Mouse (Mus musculus) thymus, postnatal 10 days (tissue): ENCODE results near the gene Gm10639.
"Not testable (repeated sequence)": the region's sequence is repeated elsewhere in the genome, so short reads cannot be mapped to it uniquely, and the experiment has no call there.

Experiments used
- DNase-seq, 2 experiments: peaks; one replicate each; pipeline ENCODE4 v3.0.0; 2021; ENCODE audit warnings: low spot score in 2 of 2

Gm10639 gene

GRCm38 (mm10) chr9:78289723-78290122, at the start of gene Gm10639:
Gene Gm10639 (plus strand): TSS chr9:78289923.
- not testable (repeated sequence) for DNase-seq

GRCm38 (mm10) chr9:78255683-78256470, 33.8 kb upstream of the Gm10639 start:
- DNase-seq, result not testable (repeated sequence)

- DNase-seq, result not testable (repeated sequence)
Observed at GRCm38 (mm10) chr9:78256914-78257313, 32.8 kb upstream of the Gm10639 start, which contains the start of gene Gm3776. Gene Gm3776 (plus strand): TSS chr9:78257129.

- DNase-seq, result peak; percentile 3 to 45
Observed at GRCm38 (mm10) chr9:78259688-78260087, 30.0 kb upstream of the Gm10639 start.

GRCm38 (mm10) chr9:78270945-78271344, 18.8 kb upstream of the Gm10639 start:
- DNase-seq, result not testable (repeated sequence)

GRCm38 (mm10) chr9:78282002-78282711, 7.6 kb upstream of the Gm10639 start:
- DNase-seq, result not testable (repeated sequence)

GRCm38 (mm10) chr9:78289063-78289462, 660 bp upstream of the Gm10639 start:
- not testable (repeated sequence) for DNase-seq

GRCm38 (mm10) chr9:78292462-78292861, 2.7 kb downstream of the Gm10639 start:
- DNase-seq, result not testable (repeated sequence)

- DNase-seq, result not testable (repeated sequence)
Observed at GRCm38 (mm10) chr9:78293683-78294082, 4.0 kb downstream of the Gm10639 start.

GRCm38 (mm10) chr9:78294781-78295180, 5.1 kb downstream of the Gm10639 start:
- not testable (repeated sequence) for DNase-seq

- peak in 1 of 2 experiments; percentile 30 for DNase-seq
Observed at GRCm38 (mm10) chr9:78296089-78296488, 6.4 kb downstream of the Gm10639 start.

- DNase-seq, result no peak
Observed at GRCm38 (mm10) chr9:78298232-78298631, 8.5 kb downstream of the Gm10639 start.

GRCm38 (mm10) chr9:78299143-78299542, 9.4 kb downstream of the Gm10639 start:
- DNase-seq, result not testable (repeated sequence)

- not testable (repeated sequence) for DNase-seq
Observed at GRCm38 (mm10) chr9:78308122-78308521, 18.4 kb downstream of the Gm10639 start.

- DNase-seq, result no peak
Observed at GRCm38 (mm10) chr9:78314696-78315095, 25.0 kb downstream of the Gm10639 start, which contains the start of gene Omt2a. Gene Omt2a (minus strand): TSS chr9:78314796.

GRCm38 (mm10) chr9:78319499-78319898, 29.8 kb downstream of the Gm10639 start:
- DNase-seq, result no peak

GRCm38 (mm10) chr9:78327289-78327688, 37.6 kb downstream of the Gm10639 start, which contains the start of gene Omt2b:
Gene Omt2b (plus strand): TSS chr9:78327589.
- DNase-seq, result not testable (repeated sequence)

GRCm38 (mm10) chr9:78337050-78337449, 47.3 kb downstream of the Gm10639 start:
- not testable (repeated sequence) for DNase-seq

GRCm38 (mm10) chr9:78340324-78340723, 50.6 kb downstream of the Gm10639 start:
- peak in 1 of 2 experiments; percentile 55 for DNase-seq

GRCm38 (mm10) chr9:78342494-78342893, 52.8 kb downstream of the Gm10639 start:
- not testable (repeated sequence) for DNase-seq

GRCm38 (mm10) chr9:78343055-78343454, 53.3 kb downstream of the Gm10639 start:
- not testable (repeated sequence) for DNase-seq

GRCm38 (mm10) chr9:78345235-78345634, 55.5 kb downstream of the Gm10639 start:
- DNase-seq, result not testable (repeated sequence)
